Mouse (Mus musculus): Measurements from ENCODE around the gene Mmel1. TPM values are rescaled to one million over a fixed set of nuclear protein-coding genes. Genes with fewer than 3 reads are reported as not detected.

Mmel1 gene
- polyA plus RNA-seq, 1 experiment: 1.4 TPM

- no peak overlapping the region for H3K4me3 ChIP-seq (ENCODE audit: low read depth, low read length)
- H3K9me3 ChIP-seq (replicated peaks; ENCODE audit: control insufficient read depth, insufficient read depth, low read length, poor library complexity, severe bottlenecking): no peaks in the 10 kb centered on the region
- H3K27me3 ChIP-seq (ENCODE audit: control insufficient read depth, insufficient read depth, low read length, poor library complexity, severe bottlenecking): no peaks in the 10 kb centered on the region
- TF ChIP-seq CTCF (IDR thresholded peaks at IDR 0.05; ENCODE audit: low read depth, low read length) (no peak), POLR2A (IDR thresholded peaks at IDR 0.05; ENCODE audit: insufficient read depth, low read length) (no peak)
- no peaks in the 10 kb centered on the region for H3K4me1 ChIP-seq (ENCODE audit: control insufficient read depth, insufficient read depth, low read length)
- H3K9ac ChIP-seq (ENCODE audit: low read depth, poor library complexity, severe bottlenecking): no peak overlapping the region
- H3K27ac ChIP-seq (ENCODE audit: insufficient read depth, low read length): no peak overlapping the region
- H3K36me3 ChIP-seq (ENCODE audit: control insufficient read depth, insufficient read depth, low read length, poor library complexity, severe bottlenecking): no peaks in the 10 kb centered on the region
Observed at GRCm38 (mm10) chr4:154858601-154859000, 10.8 kb upstream of the Mmel1 start.

- H3K4me1 ChIP-seq (ENCODE audit: control insufficient read depth, insufficient read depth, low read length): no peaks in the 10 kb centered on the region
Observed at GRCm38 (mm10) chr4:154861967-154862366, 7.4 kb upstream of the Mmel1 start.

DNA sequence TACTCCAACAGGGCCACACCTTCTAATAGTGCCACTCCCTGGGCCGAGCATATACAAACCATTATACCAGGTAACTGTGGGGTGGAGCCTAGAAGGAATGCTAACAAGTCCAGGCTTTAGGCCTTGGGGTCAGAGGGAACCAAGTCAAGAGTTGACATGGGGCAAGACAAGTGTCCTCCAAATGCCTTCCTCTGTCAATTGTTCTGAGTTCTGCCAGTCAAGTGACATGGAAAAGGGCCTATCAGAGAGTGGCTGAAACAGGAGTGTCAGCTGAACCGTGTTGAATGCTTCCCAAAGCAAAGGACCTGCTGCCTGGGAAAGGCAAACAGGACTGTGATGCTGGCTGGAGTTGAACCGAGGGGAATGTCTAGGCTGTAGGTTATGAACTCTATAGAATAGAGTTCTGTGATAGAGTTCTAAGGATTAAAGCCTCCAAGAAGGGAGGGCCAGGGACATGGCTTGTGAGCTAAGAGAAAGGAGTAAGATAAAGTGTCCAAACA is 5.9 kb upstream of the Mmel1 start:
- TF ChIP-seq EP300 (IDR thresholded peaks at IDR 0.05; ENCODE audit: insufficient read depth, low read depth, low read length) (no peak), POLR2A (IDR thresholded peaks at IDR 0.05; ENCODE audit: insufficient read depth, low read length) (no peak), CTCF (IDR thresholded peaks at IDR 0.05; ENCODE audit: low read depth, low read length) (no peak)
- Histone ChIP-seq H3K9ac (ENCODE audit: low read depth, poor library complexity, severe bottlenecking) (no peak overlapping the region), H3K4me1 (ENCODE audit: control insufficient read depth, insufficient read depth, low read length) (no peaks in the 10 kb centered on the region), H3K9me3 (replicated peaks; ENCODE audit: control insufficient read depth, insufficient read depth, low read length, poor library complexity, severe bottlenecking) (no peaks in the 10 kb centered on the region), H3K27ac (ENCODE audit: insufficient read depth, low read length) (no peak overlapping the region), H3K27me3 (ENCODE audit: control insufficient read depth, insufficient read depth, low read length, poor library complexity, severe bottlenecking) (no peaks in the 10 kb centered on the region), H3K4me3 (ENCODE audit: low read depth, low read length) (no peak overlapping the region), H3K36me3 (ENCODE audit: control insufficient read depth, insufficient read depth, low read length, poor library complexity, severe bottlenecking) (no peaks in the 10 kb centered on the region)

More at GRCm38 (mm10) chr4:154861967-154862366, 7.4 kb upstream of the Mmel1 start:
- Histone ChIP-seq H3K9ac (ENCODE audit: low read depth, poor library complexity, severe bottlenecking) (no peak overlapping the region), H3K4me3 (ENCODE audit: low read depth, low read length) (no peak overlapping the region), H3K36me3 (ENCODE audit: control insufficient read depth, insufficient read depth, low read length, poor library complexity, severe bottlenecking) (no peaks in the 10 kb centered on the region), H3K27me3 (ENCODE audit: control insufficient read depth, insufficient read depth, low read length, poor library complexity, severe bottlenecking) (no peaks in the 10 kb centered on the region), H3K9me3 (replicated peaks; ENCODE audit: control insufficient read depth, insufficient read depth, low read length, poor library complexity, severe bottlenecking) (no peaks in the 10 kb centered on the region), H3K27ac (ENCODE audit: insufficient read depth, low read length) (no peak overlapping the region)
- TF ChIP-seq EP300 (IDR thresholded peaks at IDR 0.05; ENCODE audit: insufficient read depth, low read depth, low read length) (no peak), CTCF (IDR thresholded peaks at IDR 0.05; ENCODE audit: low read depth, low read length) (no peak), POLR2A (IDR thresholded peaks at IDR 0.05; ENCODE audit: insufficient read depth, low read length) (no peak)

- H3K9me3 ChIP-seq (replicated peaks; ENCODE audit: control insufficient read depth, insufficient read depth, low read length, poor library complexity, severe bottlenecking): no peaks in the 10 kb centered on the region
- peak overlapping the region; percentile 49 for H3K9ac ChIP-seq (ENCODE audit: low read depth, poor library complexity, severe bottlenecking)
- H3K36me3 ChIP-seq (ENCODE audit: control insufficient read depth, insufficient read depth, low read length, poor library complexity, severe bottlenecking): no peaks in the 10 kb centered on the region
- H3K4me3 ChIP-seq (ENCODE audit: low read depth, low read length): peak overlapping the region; percentile 73
- no peak overlapping the region for H3K27ac ChIP-seq (ENCODE audit: insufficient read depth, low read length)
- no peaks in the 10 kb centered on the region for H3K27me3 ChIP-seq (ENCODE audit: control insufficient read depth, insufficient read depth, low read length, poor library complexity, severe bottlenecking)
- no peaks in the 10 kb centered on the region for H3K4me1 ChIP-seq (ENCODE audit: control insufficient read depth, insufficient read depth, low read length)
- TF ChIP-seq CTCF (IDR thresholded peaks at IDR 0.05; ENCODE audit: low read depth, low read length): peak; percentile 3
- TF ChIP-seq POLR2A (IDR thresholded peaks at IDR 0.05; ENCODE audit: insufficient read depth, low read length): peak; percentile 59
- no peak; the same call in 1 of the 2 replicates for TF ChIP-seq EP300 (IDR thresholded peaks at IDR 0.05; ENCODE audit: insufficient read depth, low read depth, low read length)
Observed at GRCm38 (mm10) chr4:154864271-154864771, 5.1 kb upstream of the Mmel1 start.

GRCm38 (mm10) chr4:154864961-154865760 is 4.2 kb upstream of the Mmel1 start:
- Histone ChIP-seq H3K4me1 (ENCODE audit: control insufficient read depth, insufficient read depth, low read length) (no peaks in the 10 kb centered on the region), H3K9ac (ENCODE audit: low read depth, poor library complexity, severe bottlenecking) (peak overlapping the region; percentile 49), H3K27me3 (ENCODE audit: control insufficient read depth, insufficient read depth, low read length, poor library complexity, severe bottlenecking) (no peaks in the 10 kb centered on the region), H3K9me3 (replicated peaks; ENCODE audit: control insufficient read depth, insufficient read depth, low read length, poor library complexity, severe bottlenecking) (no peaks in the 10 kb centered on the region), H3K27ac (ENCODE audit: insufficient read depth, low read length) (no peak overlapping the region), H3K36me3 (ENCODE audit: control insufficient read depth, insufficient read depth, low read length, poor library complexity, severe bottlenecking) (no peaks in the 10 kb centered on the region), H3K4me3 (ENCODE audit: low read depth, low read length) (peak overlapping the region; percentile 73)
- TF ChIP-seq EP300 (IDR thresholded peaks at IDR 0.05; ENCODE audit: insufficient read depth, low read depth, low read length) (no peak), CTCF (IDR thresholded peaks at IDR 0.05; ENCODE audit: low read depth, low read length) (no peak), POLR2A (IDR thresholded peaks at IDR 0.05; ENCODE audit: insufficient read depth, low read length) (no peak)

GRCm38 (mm10) chr4:154866391-154866790 is 3.0 kb upstream of the Mmel1 start:
- no peaks in the 10 kb centered on the region for H3K36me3 ChIP-seq (ENCODE audit: control insufficient read depth, insufficient read depth, low read length, poor library complexity, severe bottlenecking)
- no peaks in the 10 kb centered on the region for H3K27me3 ChIP-seq (ENCODE audit: control insufficient read depth, insufficient read depth, low read length, poor library complexity, severe bottlenecking)
- TF ChIP-seq CTCF (IDR thresholded peaks at IDR 0.05; ENCODE audit: low read depth, low read length) (no peak), POLR2A (IDR thresholded peaks at IDR 0.05; ENCODE audit: insufficient read depth, low read length) (no peak), EP300 (IDR thresholded peaks at IDR 0.05; ENCODE audit: insufficient read depth, low read depth, low read length) (no peak)
- H3K27ac ChIP-seq (ENCODE audit: insufficient read depth, low read length): no peak overlapping the region
- no peaks in the 10 kb centered on the region for H3K4me1 ChIP-seq (ENCODE audit: control insufficient read depth, insufficient read depth, low read length)
- H3K9ac ChIP-seq (ENCODE audit: low read depth, poor library complexity, severe bottlenecking): no peak overlapping the region
- no peak overlapping the region for H3K4me3 ChIP-seq (ENCODE audit: low read depth, low read length)
- no peaks in the 10 kb centered on the region for H3K9me3 ChIP-seq (replicated peaks; ENCODE audit: control insufficient read depth, insufficient read depth, low read length, poor library complexity, severe bottlenecking)

Measured in ES-Bruce4 (cell line).